Mouse (Mus musculus) right cerebral cortex, adult 2 months (tissue): Measurements from ENCODE around the gene Mta2.
A peak's percentile ranks its signal among the peaks of the same experiment; 100 is the strongest.
"Not testable (repeated sequence)": the region's sequence is repeated elsewhere in the genome, so short reads cannot be mapped to it uniquely, and the experiment has no call there.

Source experiments
- DNase-seq, 2 experiments: peaks; one replicate each; pipeline ENCODE4 v3.0.0; 2021 to 2022; ENCODE audit warnings: low spot score in 2 of 2

Gene Mta2

DNA sequence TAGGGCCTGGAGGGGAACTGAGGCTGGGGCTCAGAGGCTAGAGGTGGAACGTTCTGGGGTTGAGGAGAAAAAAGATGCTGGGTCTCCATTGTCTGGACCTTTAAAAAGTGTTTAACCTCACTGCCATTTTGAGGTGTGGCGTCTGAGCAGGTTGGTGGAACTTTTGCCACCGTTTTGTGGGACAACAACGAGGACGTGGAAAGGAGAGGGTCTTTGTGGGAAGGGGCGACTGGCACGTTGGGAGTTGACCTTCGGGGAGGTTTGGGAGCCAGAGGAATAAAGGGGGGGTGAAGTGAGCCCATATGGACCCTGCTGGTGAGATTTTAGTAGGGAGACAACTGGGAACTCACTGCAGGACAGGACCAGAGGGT, 25.7 kb downstream of the Mta2 start:
- DNase-seq, result no peak

DNA sequence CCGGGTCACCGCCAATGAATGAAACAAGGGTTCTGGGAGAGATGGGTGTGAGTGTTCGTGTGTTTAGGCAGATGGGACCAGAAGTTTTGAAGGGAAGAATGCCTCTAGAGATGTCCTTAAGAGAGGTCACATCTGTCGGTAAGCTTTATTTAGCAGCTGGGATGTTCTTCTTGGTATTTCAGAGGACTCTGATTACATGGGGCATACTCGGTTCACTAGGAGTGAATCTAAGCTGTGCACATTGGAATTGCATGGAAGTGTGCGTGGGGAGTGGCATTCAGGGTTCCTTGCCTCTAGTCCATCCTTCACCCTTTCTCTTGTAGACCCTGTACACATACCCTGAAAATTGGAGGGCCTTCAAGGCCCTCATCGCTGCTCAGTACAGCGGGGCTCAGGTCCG, 26.2 kb downstream of the Mta2 start:
- DNase-seq, result no peak

DNA sequence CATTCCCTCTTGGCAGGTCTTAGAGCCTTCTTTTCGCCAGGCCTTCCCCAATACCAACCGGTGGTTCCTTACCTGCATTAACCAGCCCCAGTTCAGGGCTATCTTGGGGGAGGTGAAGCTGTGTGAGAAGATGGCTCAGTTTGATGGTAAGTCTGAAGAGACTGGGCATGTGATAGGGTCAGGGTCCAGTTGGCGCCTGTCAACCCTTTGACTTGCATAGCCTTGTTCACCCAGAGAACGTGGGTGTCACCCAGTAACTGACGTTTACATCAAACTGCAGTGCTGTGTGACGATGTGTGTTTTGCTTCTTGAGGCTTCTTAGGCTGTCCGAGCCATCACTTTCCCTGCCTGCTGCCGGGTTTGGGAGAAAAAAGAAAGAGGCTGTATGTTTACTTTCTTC, 30.8 kb downstream of the Mta2 start:
- not testable (repeated sequence) for DNase-seq

DNA sequence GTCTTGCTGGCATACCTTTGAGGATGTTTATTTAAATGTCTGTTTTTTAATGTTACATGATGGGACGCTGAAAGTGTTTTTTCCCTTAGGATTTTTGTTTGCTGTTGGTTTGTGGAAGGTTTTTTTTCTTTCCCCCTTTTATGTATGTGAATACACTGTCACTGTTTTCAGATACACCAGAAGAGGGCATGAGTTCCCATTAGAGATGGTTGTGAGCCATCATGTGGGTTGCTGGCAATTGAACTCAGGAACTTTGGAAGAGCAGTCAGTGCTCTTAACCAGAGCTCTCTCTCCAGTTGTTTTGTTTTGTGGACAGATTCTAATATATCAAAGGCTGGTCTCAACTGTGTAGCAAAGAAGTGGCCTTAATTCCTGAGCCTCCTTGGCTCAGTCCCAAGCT, 33.0 kb downstream of the Mta2 start:
- no peak for DNase-seq

DNA sequence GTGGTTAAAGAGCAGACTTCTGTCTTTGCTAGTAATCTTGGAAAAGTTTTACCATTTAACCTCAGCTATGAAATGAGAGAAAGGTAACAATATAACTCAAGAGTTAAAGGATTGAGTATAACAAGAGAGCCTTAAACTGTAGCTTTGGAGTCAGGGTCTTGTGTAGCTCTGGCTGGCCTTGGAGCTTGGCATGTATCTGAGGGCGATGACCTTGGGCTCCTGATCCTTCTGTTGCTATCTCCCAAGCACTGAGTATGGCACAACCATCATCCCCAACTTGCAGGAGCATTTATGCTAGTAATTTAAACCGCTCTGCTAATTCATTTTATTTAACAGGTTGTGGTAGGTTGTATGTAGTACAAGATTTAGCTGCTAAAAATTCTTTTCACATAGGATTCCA, 33.8 kb downstream of the Mta2 start:
- no peak for DNase-seq

DNA sequence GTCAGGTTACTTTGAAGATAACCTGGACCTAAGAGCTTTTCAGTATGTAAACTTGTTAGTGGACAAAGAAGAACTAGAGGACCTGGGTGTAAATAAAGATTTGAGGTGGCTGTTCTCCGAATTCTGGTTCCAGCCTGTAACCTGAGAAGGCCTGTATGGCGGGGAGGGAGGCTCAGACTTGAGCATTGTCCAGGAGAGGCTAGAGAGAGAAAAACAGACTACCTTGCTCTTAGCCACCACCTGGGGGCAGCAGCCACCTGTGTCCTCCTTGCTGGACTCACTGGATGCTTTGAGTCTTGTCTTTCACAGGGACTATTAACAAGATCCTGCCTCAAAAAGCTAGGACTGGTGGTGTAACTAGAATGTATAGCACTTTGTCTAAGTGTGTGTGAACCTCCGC, 34.9 kb downstream of the Mta2 start:
- DNase-seq, result no peak

DNA sequence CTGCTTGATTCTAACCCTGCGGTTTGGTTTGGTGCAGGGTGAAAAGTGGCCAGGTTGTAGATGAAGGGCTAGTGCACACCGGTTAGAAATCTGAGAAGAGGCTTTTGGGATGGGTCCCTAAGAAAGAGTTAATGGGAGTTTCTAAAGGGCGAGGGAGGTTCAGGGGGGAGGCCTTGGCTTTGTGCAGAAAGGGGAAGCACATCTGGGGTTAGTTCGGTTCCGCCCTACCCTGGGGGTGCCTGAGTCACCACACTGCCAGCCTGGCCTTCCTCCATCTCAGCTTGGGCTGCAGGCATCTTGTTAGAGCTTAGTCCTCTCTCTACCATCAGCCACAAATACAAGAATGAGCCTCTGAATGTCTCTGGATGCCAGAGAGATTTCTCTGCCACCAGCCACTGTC, 39.1 kb downstream of the Mta2 start:
- DNase-seq, result no peak

DNA sequence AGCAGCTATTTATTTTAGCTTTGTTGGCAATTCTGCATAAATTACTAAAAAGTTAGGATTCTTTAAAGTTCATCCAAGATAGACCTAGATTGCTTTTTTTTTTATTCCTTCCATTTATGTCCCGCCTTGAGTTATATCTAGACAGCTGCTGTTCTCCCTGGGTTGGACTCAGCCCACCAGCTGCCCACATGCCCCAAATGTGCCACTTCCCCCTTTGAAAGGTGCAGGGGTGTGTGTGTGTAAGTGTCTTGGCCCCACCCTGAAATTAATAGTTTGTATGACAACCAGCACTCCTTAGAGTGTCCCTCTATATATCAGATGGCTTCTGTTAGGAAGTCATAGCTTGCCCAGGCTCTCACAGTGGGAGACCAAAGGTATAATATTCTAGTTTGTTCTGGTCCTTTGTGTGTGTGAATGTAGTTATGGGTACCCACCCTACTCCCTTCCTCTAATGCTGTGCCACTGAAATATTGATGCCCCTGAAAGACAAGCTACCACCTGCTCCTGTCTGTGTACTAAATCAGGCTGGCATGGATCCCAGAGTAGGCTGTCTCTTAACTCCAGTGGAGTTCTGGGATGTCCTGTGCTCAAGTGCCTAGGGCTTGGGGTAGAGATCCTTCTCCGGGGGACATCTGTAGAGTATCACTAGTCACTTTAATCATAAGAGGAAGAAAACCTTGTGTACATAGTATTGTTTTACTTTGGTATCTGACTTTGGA, 39.9 kb downstream of the Mta2 start:
- no peak for DNase-seq

DNA sequence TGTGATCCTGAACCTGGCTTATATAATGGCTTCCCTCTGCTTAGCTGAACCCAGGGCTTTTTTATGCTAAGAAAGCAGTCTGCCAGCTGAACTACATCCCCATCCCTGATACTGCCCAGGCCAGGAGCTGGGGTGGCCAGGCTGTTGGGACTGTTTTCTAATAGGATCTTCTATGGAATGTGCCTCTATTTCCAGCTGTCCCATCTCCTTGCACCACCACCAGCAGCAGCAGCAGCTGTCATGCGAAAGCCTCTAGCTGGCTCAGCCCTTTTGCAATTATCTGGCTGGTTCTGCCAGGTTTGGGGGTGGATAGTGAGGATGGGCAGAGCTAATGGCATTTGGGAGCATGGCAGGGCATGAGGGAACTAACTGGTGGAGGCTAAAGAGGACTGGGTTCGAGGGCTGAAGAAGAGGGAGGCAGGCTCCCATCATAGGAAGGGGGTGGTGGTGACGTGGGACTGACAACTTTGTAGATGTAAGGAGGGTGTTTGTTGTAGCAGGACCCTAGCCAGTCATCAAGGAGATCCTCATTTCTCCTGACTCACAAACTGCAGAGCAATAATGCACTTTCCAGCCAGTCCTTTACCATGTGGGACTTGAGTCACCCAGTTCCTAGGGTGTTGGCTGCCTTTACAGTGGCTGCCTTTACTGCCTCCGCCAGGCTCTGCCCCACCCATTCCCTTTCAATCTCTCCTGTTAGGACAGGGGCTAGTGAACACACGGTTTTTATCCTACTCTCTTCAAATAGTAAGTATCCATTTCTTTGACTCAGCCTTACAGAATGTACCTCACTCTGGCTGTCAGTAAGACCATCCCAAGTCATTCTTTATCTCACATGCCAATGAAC, 40.9 kb downstream of the Mta2 start:
- DNase-seq, result no peak

DNA sequence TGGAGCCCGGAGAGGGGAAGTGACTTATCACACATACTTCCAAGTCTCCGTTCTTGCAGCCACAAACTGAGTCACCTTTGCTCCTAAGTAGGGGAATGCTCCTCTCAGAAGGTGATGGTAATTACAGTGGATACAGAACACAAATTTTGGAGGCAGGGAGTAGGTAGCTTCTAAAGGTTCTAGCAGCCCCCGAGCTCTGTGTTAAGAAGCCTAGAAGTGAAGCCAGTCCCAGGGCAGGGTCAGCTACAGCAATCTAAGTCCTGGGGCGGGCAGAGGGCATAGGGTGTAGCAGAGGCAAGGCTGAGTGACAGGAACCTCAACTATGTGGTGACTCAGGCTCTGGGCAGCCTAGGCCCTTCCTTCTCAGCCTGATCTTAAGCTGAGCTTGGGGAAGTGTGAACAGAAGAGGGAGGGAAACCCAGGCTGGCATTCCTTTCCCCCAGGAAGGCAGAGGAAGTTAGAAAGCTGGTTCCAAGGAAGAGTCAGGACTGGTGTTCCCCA, 41.5 kb downstream of the Mta2 start:
- DNase-seq, result no peak

DNA sequence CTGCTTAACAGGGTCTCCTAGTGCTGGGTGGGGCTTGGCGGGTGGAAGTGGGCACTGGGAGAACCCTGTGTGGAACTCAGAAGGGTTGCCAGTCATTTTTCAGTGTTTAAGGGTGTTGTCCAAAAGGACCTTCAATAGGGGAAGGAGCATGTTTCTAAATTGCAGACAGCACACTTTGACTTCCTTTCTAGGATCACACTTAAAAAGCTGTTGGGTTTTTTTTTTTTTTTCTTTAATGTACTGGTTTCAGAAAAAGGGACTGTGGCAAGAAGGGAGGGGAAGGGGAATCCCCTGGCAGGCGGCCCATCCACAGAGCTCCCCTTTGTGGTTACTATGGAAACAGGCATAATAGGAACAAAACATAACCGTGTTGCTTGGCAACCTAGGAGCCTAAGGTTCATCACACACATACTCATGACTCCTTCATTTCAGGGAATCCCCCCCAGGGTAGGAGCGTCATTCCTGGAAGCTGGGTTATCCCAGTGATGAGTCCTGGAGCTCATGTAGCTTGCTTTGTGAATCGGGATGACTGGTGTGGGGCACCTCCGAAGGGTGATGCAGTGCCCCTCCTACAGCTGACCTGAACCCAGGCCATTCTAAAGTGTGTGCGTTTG, 42.7 kb downstream of the Mta2 start:
- DNase-seq, result peak in 1 of 2 experiments; percentile 27

DNA sequence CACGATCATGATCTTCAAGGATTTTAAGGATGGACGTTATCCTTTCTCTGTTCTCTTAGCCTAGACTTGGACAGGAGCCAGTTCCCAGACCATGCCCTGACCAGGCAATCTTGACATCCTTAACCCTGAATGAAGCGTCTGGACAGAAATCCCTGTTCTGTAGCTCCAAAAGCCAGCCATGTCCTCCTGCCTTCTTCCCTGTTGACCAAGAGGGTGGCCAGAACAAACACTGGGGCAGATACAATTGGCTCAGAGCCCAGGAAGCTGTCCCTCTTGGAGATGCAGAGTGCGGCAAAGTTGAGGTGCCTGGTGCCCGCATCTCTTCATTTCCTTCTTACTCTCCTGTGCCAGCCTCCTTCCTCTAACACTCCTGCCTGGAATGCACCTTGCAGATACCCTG, 44.2 kb downstream of the Mta2 start:
- no peak for DNase-seq

DNA sequence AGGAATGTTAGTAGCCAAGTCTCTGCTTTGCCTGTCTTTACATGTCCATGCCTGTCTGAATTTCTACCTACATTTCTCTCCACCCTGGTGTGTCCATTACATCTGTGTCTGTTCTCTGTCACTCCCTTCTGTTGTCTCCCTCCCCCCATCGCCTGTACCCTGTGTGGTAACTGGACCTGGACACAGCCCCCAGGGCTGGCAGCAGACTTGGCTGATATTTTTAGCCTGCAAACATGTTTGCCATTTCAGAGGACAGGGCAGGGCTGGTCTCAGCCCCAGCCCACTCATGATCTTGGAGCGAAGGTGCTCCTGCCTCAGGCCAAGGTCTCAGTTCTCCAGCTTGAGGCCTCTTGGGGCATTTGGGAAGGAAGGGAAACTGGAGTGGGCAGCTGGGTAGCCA, 46.1 kb downstream of the Mta2 start:
- no peak for DNase-seq

DNA sequence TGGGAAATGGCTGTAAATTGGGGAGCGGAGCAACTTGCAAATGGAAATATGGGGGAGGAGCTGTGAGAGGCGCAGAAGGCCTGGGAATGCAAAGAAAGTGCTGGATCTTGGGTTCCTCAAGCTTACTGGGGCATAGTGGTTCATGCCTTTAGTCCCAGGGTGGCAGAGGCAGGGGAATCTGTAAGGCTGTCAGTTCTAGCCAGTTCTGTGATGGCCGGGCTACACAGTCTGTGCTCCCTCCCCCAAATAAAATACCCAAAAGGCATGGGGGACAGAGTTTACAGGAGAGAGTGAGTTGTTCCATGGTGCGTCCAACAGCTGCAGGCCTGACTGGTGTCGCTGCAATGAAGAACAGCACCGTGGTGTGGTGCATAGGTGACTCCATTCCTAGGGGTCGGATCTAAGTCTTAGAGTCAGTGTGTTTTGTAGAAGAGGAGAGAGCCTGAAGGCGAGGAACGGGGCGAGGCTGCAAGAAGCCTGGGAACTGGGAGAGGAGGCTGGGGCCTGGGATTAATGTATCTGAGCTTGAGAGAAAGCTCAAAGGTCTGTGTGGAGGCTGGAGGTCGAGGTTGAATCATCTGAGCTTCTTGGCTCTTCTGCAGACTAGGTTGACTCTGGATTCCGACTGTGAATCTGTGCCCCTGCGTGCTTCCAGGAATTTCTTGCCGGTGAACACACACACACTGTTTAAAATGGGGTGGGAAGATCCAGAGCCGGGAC, 46.8 kb downstream of the Mta2 start:
- no peak for DNase-seq

DNA sequence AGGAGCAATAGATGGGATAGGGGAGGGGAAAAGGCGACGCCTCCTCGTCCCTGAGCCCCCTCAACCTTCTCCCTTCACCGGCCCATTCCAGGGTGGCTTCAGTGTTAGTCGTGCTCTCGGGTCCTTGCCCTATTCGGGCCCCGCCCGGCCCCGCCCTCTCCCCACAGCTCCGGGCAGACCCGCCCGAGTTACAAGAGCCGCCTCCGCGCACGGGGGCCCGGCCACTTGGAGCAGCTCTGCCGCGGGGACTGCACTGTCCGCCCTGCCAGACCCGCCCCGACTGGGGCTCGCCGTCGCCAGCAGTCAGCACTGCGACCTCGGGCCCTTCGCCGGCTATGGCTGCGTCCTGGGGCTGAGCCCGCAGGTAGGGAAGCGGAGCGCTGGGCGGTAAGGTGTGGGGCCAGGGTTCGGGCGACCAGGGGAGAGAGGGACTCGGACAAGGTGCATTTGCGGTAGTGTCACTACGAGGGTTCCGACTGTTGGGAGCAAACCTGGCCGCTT, 47.4 kb downstream of the Mta2 start, which contains the start of gene Ahnak:
Gene Ahnak, plus strand, starts transcription at position 219 of the 501 bp plus-strand sequence.
- no peak for DNase-seq

DNA sequence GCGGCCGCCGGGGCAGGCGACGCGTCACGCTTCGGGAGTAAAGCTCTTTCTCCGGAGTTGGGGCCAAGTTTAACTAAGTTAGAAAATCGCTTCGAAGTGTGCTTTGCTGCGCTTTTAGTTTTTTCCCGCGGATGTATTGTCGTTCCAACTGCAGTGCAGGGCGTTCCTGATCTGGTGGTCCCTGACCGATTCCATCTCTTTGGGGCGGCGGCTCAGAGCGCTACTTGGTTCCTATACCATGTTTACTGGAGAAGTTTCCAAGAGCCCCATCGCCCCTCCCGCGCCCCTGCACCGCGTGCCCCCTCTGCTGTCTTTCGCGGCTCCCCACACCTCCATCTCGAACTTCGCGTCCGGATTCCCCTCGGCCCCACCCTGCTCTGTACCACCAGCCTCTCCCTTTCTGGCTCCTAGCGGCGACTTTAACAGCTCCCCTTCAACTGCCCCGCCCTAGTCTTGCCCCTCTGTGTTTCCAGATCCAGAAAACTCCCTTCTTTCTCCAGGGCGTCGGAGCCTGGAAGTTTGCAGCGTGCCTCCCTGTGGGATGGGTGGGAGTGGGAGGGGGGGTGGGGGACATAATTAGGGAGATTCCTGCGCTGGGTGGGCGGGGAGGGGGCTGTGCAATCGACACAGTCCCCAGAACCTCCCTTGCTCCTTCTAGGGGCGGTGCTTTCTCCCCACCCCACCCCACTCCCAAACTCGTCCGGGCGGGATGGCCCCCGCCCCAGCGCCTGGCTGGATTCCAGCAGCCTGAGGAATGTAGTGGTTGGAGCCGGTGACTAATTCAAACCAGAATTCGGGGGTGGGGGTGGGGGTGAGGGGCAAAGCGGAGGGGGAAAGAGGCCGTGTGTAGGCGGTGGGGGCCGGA, 48.1 kb downstream of the Mta2 start:
- DNase-seq, result no peak

DNA sequence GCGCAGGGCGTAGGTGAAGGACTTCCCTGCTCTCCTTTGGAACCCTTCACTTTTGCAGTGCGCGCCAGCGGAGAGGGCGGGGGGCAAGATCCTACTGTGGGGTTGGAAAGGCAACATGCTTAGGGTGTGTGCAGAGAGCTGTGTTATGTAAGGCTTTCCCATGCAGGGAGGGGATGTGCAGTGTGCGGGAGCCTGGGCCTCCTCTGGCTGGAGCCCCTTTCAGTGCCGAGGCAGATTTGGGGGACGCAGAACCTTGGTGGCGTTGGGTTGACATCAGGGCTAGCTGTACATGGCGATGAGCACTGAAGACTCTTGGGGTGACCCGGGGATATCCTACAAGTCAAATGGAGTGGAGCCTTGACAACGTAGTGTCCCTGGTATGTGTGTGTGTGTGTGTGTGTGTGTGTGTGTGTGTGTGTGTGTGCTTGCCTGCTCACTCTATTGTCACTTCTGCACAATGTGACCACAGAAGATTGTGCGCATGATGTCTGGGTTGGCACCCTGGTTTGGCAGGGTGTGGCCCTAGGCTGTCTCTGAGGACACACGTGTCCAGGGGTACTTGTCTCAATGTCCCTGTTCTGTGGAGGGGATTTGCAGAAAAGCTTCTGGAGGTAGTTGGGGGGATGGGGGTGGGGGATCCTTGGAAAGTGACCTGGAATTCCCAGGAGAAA, 48.9 kb downstream of the Mta2 start:
- no peak for DNase-seq

DNA sequence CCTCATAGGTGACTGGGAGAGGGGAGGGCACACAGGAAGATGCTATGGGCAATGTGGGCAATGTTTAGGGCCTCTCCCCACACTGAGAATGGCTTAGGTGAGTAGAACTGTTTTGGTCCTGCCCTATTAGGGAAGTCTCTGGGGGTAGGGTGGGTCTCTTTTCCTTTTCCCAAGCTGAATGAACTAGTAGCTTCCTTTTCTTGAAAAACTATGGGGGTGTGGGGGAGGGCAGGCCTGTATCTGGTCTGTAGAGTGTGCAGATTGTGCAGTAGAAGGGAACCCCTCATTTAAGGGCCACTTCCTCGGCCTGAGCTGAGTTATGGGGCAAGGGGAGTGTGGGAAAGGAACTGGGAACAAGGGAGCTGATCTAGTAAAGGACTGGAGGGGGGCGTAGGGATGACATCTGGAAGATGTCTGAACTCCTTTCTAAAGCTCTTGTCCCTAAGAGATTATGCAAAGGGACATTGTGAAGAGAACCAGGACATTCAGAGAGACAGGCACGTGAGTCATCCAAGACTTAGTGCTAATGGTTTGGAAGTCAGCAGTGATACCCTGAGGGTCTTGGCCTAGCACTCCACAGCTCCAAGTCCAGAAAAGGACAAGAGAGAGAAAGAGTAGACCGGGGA, 49.7 kb downstream of the Mta2 start:
- no peak for DNase-seq

DNA sequence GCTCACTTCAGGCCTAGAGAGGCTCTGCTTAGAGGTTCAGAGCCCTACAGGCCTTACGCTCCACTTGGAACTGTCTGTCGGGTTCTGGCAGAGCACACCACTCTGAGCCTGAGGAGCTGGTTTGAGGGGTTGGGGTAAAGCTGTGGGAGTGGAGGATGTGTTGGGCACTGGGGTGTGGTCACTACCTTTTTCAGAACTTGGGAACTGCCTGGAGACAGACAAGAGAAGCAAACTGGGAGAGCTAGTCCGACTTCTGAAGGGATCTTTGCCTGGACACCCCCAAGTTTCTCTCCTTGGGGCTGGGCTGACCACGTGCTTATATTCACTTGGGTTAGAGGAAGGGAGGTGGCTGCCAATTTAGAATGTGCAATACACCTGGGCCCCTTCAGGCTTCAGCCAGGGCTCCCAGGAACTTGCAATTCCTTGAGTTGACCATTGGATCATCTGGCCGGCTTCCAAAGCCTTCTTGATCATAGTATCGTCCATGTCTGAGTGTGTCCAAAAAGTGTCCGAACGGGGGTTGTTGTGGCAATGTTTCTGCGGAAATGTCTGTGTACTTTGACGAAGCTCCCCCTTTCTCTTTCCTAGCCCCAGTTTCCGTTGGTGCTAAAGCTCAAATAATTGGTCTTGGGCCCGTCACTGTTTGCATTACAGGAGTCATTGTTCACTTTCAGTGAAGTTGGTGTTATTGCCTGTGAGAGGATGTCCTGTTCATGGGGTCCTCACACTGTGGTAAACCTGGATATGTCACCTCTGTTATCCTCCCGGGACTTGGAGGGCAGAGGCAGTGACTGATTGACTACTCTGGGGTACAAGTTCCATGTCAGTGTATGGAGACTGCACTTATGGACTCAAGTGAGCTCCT, 50.4 kb downstream of the Mta2 start:
- DNase-seq, result no peak
